Mouse (Mus musculus) MEL (cell line): Measurements from ENCODE around the gene Zfp3. TPM values are rescaled to one million over a fixed set of nuclear protein-coding genes. Genes with fewer than 3 reads are reported as not detected.

Experiments used
- DNase-seq: peaks from one replicate; pipeline ENCODE4 v3.0.0; 2011; ENCODE audit warnings: low read depth, low spot score
- H3K27ac ChIP-seq: 2 replicates; pipeline ENCODE4 v1.5.1; 2012; ENCODE audit warnings: low read depth, mild to moderate bottlenecking, control low read depth, low read length, moderate library complexity; ENCODE audit not compliant: control insufficient read depth
- H3K27me3 ChIP-seq, 2 experiments: fragments of 150-350 bp in 1 of 2; sonication (generic) in 1 of 2; 2 replicates each; pipeline ENCODE4 v1.6.1; 2012; ENCODE audit warnings: low read length in 2 of 2, mild to moderate bottlenecking in 2 of 2, improper control_type of control experiment in 1 of 2, moderate library complexity in 1 of 2; ENCODE audit not compliant: insufficient read depth in 2 of 2, control insufficient read depth in 1 of 2
- H3K36me3 ChIP-seq, 2 experiments: 2 replicates each; pipeline ENCODE4 v1.6.1; 2012 to 2014; ENCODE audit warnings: low read length in 2 of 2, improper control_type of control experiment in 1 of 2, inconsistent platforms in 1 of 2, mild to moderate bottlenecking in 1 of 2; ENCODE audit not compliant: insufficient read depth in 2 of 2, control insufficient read depth in 1 of 2
- H3K4me1 ChIP-seq, 2 experiments: fragments of 150-350 bp in 1 of 2; sonication (generic) in 1 of 2; 2 replicates each; pipeline ENCODE4 v1.6.1; 2012; ENCODE audit warnings: low read length in 2 of 2, improper control_type of control experiment in 1 of 2, mild to moderate bottlenecking in 1 of 2; ENCODE audit not compliant: insufficient read depth in 2 of 2, control insufficient read depth in 1 of 2
- H3K4me3 ChIP-seq, 2 experiments: fragments of 150-350 bp in 1 of 2; sonication (generic) in 1 of 2; 2 replicates each; pipeline ENCODE4 v1.5.1; 2012; ENCODE audit warnings: low read depth in 2 of 2, low read length in 2 of 2, mild to moderate bottlenecking in 2 of 2, moderate library complexity in 2 of 2, control low read depth in 1 of 2, improper control_type of control experiment in 1 of 2; ENCODE audit not compliant: control insufficient read depth in 1 of 2, insufficient read depth in 1 of 2
- H3K79me2 ChIP-seq: 2 replicates; pipeline ENCODE4 v1.6.1; 2012; ENCODE audit warnings: mild to moderate bottlenecking, low read length, moderate library complexity; ENCODE audit not compliant: control insufficient read depth, poor library complexity, insufficient read depth
- H3K9ac ChIP-seq: 2 replicates; pipeline ENCODE4 v1.6.1; 2012; ENCODE audit warnings: low read depth, mild to moderate bottlenecking, control low read depth, low read length, moderate library complexity; ENCODE audit not compliant: control insufficient read depth, poor library complexity, severe bottlenecking
- H3K9me3 ChIP-seq: fragments of 150-350 bp; sonication (generic); replicated peaks from 2 replicates; pipeline ENCODE4 v1.6.1; 2012; ENCODE audit warnings: mild to moderate bottlenecking, low read length, improper control_type of control experiment, moderate library complexity; ENCODE audit not compliant: insufficient read depth
- CTCF ChIP-seq, 3 experiments: IDR thresholded peaks in 2 of 3; conservative IDR thresholded peaks in 1 of 3; 2 replicates each; pipeline ENCODE4 v1.5.1; 2011 to 2012; ENCODE audit warnings: low read length in 3 of 3, low read depth in 2 of 3, mild to moderate bottlenecking in 2 of 3, improper control_type of control experiment in 1 of 3, inconsistent platforms in 1 of 3, mixed read lengths in 1 of 3, moderate library complexity in 1 of 3; ENCODE audit not compliant: control insufficient read depth in 1 of 3, insufficient read depth in 1 of 3, poor library complexity in 1 of 3, severe bottlenecking in 1 of 3
- E2F4 ChIP-seq: IDR thresholded peaks from 2 replicates; pipeline ENCODE4 v1.6.1; 2011; ENCODE audit warnings: low read depth, low read length, improper control_type of control experiment, borderline replicate concordance
- EP300 ChIP-seq, 2 experiments: IDR thresholded peaks; 2 replicates each; pipeline ENCODE4 v1.6.1; 2011; ENCODE audit warnings: improper control_type of control experiment in 2 of 2, low read length in 2 of 2, low read depth in 1 of 2, mild to moderate bottlenecking in 1 of 2
- GATA1 ChIP-seq: IDR thresholded peaks from 2 replicates; pipeline ENCODE4 v1.6.1; 2011; ENCODE audit warnings: low read depth, low read length, improper control_type of control experiment
- HCFC1 ChIP-seq: IDR thresholded peaks from 2 replicates; pipeline ENCODE4 v1.6.1; 2012; ENCODE audit warnings: low read depth, mild to moderate bottlenecking, inconsistent platforms, low read length, improper control_type of control experiment, moderate library complexity
- MAX ChIP-seq: IDR thresholded peaks from 2 replicates; pipeline ENCODE4 v1.6.1; 2011; ENCODE audit warnings: low read length, improper control_type of control experiment
- MAZ ChIP-seq: IDR thresholded peaks from 2 replicates; pipeline ENCODE4 v1.6.1; 2012; ENCODE audit warnings: low read depth, mild to moderate bottlenecking, inconsistent platforms, low read length, improper control_type of control experiment
- MEF2A ChIP-seq: IDR thresholded peaks from 2 replicates; pipeline ENCODE4 v1.6.1; 2014; ENCODE audit warnings: low read depth, mild to moderate bottlenecking, inconsistent platforms, low read length, improper control_type of control experiment; ENCODE audit not compliant: poor library complexity, insufficient replicate concordance, severe bottlenecking; ENCODE audit errors: extremely low read depth
- MXI1 ChIP-seq: IDR thresholded peaks from 2 replicates; pipeline ENCODE4 v1.6.1; 2011; ENCODE audit warnings: mild to moderate bottlenecking, low read depth, low read length, improper control_type of control experiment
- MYB ChIP-seq: IDR thresholded peaks from 2 replicates; pipeline ENCODE4 v1.6.1; 2011; ENCODE audit warnings: mild to moderate bottlenecking, low read depth, low read length, improper control_type of control experiment
- NELFE ChIP-seq: IDR thresholded peaks from 2 replicates; pipeline ENCODE4 v1.6.1; 2011; ENCODE audit warnings: low read depth, low read length, improper control_type of control experiment
- NRF1 ChIP-seq: IDR thresholded peaks from 2 replicates; pipeline ENCODE4 v1.6.1; 2014; ENCODE audit warnings: low read depth, mild to moderate bottlenecking, inconsistent platforms, low read length, improper control_type of control experiment, moderate library complexity; ENCODE audit not compliant: poor library complexity, insufficient read depth, severe bottlenecking
- RAD21 ChIP-seq: IDR thresholded peaks from 2 replicates; pipeline ENCODE4 v1.6.1; 2011; ENCODE audit warnings: mild to moderate bottlenecking, low read depth, low read length, improper control_type of control experiment
- RCOR1 ChIP-seq: IDR thresholded peaks from 2 replicates; pipeline ENCODE4 v1.6.1; 2012; ENCODE audit warnings: low read depth, mild to moderate bottlenecking, inconsistent platforms, low read length, improper control_type of control experiment
- SIN3A ChIP-seq: IDR thresholded peaks from 2 replicates; pipeline ENCODE4 v1.6.1; 2012; ENCODE audit warnings: low read length, improper control_type of control experiment, inconsistent platforms
- TCF12 ChIP-seq: IDR thresholded peaks from 2 replicates; pipeline ENCODE4 v1.6.1; 2014; ENCODE audit warnings: low read depth, mild to moderate bottlenecking, inconsistent platforms, low read length, improper control_type of control experiment, moderate library complexity
- USF1 ChIP-seq: IDR thresholded peaks from 2 replicates; pipeline ENCODE4 v1.6.1; 2014; ENCODE audit warnings: low read depth, mild to moderate bottlenecking, inconsistent platforms, low read length, improper control_type of control experiment, moderate library complexity
- ZC3H11A ChIP-seq: IDR thresholded peaks from 2 replicates; pipeline ENCODE4 v1.6.1; 2012; ENCODE audit warnings: low read depth, mild to moderate bottlenecking, inconsistent platforms, low read length, improper control_type of control experiment
- ZKSCAN1 ChIP-seq: IDR thresholded peaks from 2 replicates; pipeline ENCODE4 v1.6.1; 2012; ENCODE audit warnings: low read depth, mild to moderate bottlenecking, inconsistent platforms, low read length, improper control_type of control experiment, moderate library complexity
- polyA plus RNA-seq, 2 experiments: library from polyadenylated mRNA; stranded (reverse) in 1 of 2; unstranded in 1 of 2; fragments of >175 nt in 1 of 2; fragments of >200 nt in 1 of 2; gene quantifications; 2 replicates each; pipeline versions ENCODE4 v1.2.1 to v1.2.4; 2012; ENCODE audit warnings: low replicate concordance in 2 of 2, low read depth in 1 of 2; ENCODE audit not compliant: insufficient read length in 2 of 2, insufficient read depth in 1 of 2, missing spikeins in 1 of 2
- total RNA-seq: library from RNA; depleted of rRNA; stranded (reverse); fragments of 300-350 nt; gene quantifications from 2 replicates; pipeline ENCODE4 v1.2.3, GENCODE M21; 2012

Gene Zfp3
- total and polyA plus RNA-seq, 3 experiments: 1.5 to 1.9 TPM; not detected in 1

GRCm38 (mm10) chr11:70752337-70753017, 11.5 kb upstream of the Zfp3 start:
- Histone ChIP-seq H3K9me3 (no peaks in the 10 kb centered on the region), H3K27me3 (peaks cover 5 to 6% of the 10 kb centered on the region in 2 experiments; a peak in 3 of 4 replicates), H3K4me1 (peaks cover 0 to 5% of the 10 kb centered on the region in 2 experiments; a peak in 2 of 4 replicates), H3K27ac (no peak overlapping the region), H3K36me3 (peaks cover 0 to 6% of the 10 kb centered on the region in 2 experiments; a peak in 1 of 4 replicates), H3K79me2 (no peaks in the 10 kb centered on the region), H3K4me3 (no peak overlapping the region), H3K9ac (no peak overlapping the region)
- TF ChIP-seq GATA1 (peak; percentile 49), EP300 (IDR thresholded peaks at IDR 0.05; ENCODE audit: low read depth in 1 of 2, low read length in 2 of 2) (0 out of 4 replicates have a peak, but pooled peaks have one; percentile 13 to 30), HCFC1 (no peak), SIN3A (no peak)
- no peak for DNase-seq

GRCm38 (mm10) chr11:70753146-70753545, 10.9 kb upstream of the Zfp3 start:
- Histone ChIP-seq H3K4me3 (no peak overlapping the region), H3K27me3 (peaks cover 0 to 4% of the 10 kb centered on the region in 2 experiments; a peak in 2 of 4 replicates), H3K4me1 (peaks cover 0 to 5% of the 10 kb centered on the region in 2 experiments; a peak in 2 of 4 replicates), H3K36me3 (peaks cover 0 to 6% of the 10 kb centered on the region in 2 experiments; a peak in 1 of 4 replicates), H3K27ac (no peak overlapping the region), H3K79me2 (no peaks in the 10 kb centered on the region), H3K9me3 (no peaks in the 10 kb centered on the region), H3K9ac (no peak overlapping the region)
- no peak for DNase-seq
- TF ChIP-seq ZC3H11A: no peak
- TF ChIP-seq MXI1: no peak
- no peak for TF ChIP-seq USF1
- TF ChIP-seq NRF1: no peak
- TF ChIP-seq CTCF (IDR thresholded peaks at IDR 0.05 in 2 of 3, conservative IDR thresholded peaks at IDR 0.05 in 1 of 3; ENCODE audit: control insufficient read depth in 1 of 3, insufficient read depth in 1 of 3, low read depth in 2 of 3, low read length in 3 of 3, poor library complexity in 1 of 3, severe bottlenecking in 1 of 3): no peak
- no peak for TF ChIP-seq MYB
- TF ChIP-seq GATA1: no peak
- no peak for TF ChIP-seq TCF12
- TF ChIP-seq MAZ: no peak
- TF ChIP-seq RCOR1: no peak
- TF ChIP-seq NELFE: no peak
- TF ChIP-seq ZKSCAN1: no peak
- TF ChIP-seq MEF2A: no peak
- no peak for TF ChIP-seq MAX
- TF ChIP-seq RAD21: no peak
- no peak for TF ChIP-seq E2F4
